Mouse (Mus musculus) stomach, postnatal 0 days (tissue): ENCODE data around the gene Oosp2.

Experiments used
- CTCF ChIP-seq: IDR thresholded peaks from 2 replicates; pipeline ENCODE4 v1.5.1; 2016; ENCODE audit warnings: antibody characterized with exemption, low read depth, mild to moderate bottlenecking, moderate library complexity
- EP300 ChIP-seq: optimal IDR thresholded peaks from 2 replicates; pipeline ENCODE3; 2016; ENCODE audit warnings: antibody characterized with exemption

- no peak for TF ChIP-seq CTCF
- TF ChIP-seq EP300 = no peak
These were observed 1.2 kb downstream of the Oosp2 start for GRCm38 (mm10) chr19:11659142-11659541.
